Mouse (Mus musculus) heart, adult 9 months (tissue): ENCODE results near the gene Arl5c.

Source experiments
- DNase-seq, 2 experiments: peaks; one replicate each; pipeline ENCODE4 v3.0.0; 2022; ENCODE audit warnings: low spot score in 2 of 2

The Arl5c gene

DNA sequence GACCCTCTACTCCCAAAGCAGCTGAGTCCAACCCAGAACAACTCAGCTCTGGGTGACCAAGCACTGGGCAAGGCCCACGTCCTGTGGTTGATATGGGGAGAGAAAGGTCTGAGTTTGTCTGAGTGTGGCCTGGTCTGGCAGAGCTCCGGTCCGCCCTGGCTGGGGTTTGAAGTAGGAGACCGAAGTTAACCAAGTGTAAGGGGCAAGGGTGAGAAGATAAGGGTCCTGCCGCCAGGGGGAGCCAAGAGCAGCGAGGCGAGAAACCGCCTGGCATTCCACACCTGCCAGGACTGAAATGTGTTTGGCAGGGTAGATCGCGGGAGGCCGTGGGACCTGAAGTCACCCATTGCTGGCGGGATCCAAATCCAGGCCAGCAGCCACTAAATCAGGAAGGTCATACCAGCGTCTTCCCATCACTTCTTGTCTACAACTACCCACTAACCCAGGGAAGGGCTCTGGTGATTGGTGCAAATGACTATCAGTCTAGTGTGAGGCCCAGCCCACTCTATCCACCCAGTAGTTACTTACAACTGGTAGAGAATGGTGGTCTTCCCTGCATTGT is 1.4 kb downstream of the Arl5c start:
- peak; percentile 78 to 84 for DNase-seq

- DNase-seq = peak; percentile 84 to 92
Observed at GRCm38 (mm10) chr11:97988530-97989096, 7.4 kb downstream of the Arl5c start.

- peak; percentile 91 to 97 for DNase-seq
Observed at GRCm38 (mm10) chr11:97987551-97988526, 8.1 kb downstream of the Arl5c start.

- no peak for DNase-seq
Observed at GRCm38 (mm10) chr11:97986738-97987465, 9.1 kb downstream of the Arl5c start.

- peak in 1 of 2 experiments; percentile 60 for DNase-seq
Observed at GRCm38 (mm10) chr11:97985727-97986677, 10.0 kb downstream of the Arl5c start, which contains the start of gene Plxdc1. TSS of gene Plxdc1 (minus strand) at chr11:97986444.

DNA sequence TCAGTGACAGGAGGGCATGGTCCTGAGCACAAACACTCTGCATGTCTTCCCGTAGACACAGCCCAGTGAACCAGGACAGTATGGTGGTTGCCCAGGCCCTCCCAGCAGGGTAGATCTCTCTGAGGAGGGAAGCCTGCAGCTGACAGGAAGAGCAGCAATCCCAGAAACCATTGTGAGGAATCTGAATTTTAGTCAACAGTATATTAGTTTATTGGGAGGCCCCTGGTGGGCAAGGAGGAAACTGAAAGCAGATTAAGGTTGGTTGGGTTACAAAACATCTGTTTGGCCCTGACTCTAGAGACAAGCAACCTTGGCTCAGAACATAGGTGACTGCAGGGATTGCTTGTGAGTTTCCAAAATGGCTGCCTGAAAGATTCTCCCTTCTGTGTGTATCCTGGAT is 12.0 kb downstream of the Arl5c start:
- no peak for DNase-seq

DNA sequence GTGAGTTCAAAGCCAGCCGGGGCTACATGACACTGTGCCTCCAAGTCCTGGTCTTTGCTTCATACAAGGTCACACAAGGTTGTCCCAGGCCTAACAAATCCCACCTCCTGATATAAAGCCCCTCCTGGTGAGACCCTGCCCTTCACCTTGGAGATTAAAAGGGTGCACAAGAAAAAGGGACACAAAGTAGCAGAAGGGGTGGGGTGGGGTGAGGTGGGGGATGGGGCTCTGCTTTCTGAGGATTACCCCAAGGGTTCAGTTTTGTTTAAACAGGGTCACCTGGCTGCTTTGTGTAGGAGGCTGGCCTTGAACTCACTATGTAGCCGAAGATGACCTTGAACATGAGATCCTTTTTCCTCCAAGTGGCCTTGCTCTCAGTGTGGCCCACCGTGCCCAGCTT is 12.5 kb downstream of the Arl5c start:
- DNase-seq = no peak

GRCm38 (mm10) chr11:97982721-97983120 is 13.3 kb downstream of the Arl5c start:
- no peak for DNase-seq

GRCm38 (mm10) chr11:97980531-97980966 is 15.4 kb downstream of the Arl5c start:
- DNase-seq = peak; percentile 79 to 87

- peak in 1 of 2 experiments; percentile 48 for DNase-seq
Observed at GRCm38 (mm10) chr11:97979824-97980495, 16.0 kb downstream of the Arl5c start.

GRCm38 (mm10) chr11:97978392-97978791 is 17.6 kb downstream of the Arl5c start:
- no peak for DNase-seq

DNA sequence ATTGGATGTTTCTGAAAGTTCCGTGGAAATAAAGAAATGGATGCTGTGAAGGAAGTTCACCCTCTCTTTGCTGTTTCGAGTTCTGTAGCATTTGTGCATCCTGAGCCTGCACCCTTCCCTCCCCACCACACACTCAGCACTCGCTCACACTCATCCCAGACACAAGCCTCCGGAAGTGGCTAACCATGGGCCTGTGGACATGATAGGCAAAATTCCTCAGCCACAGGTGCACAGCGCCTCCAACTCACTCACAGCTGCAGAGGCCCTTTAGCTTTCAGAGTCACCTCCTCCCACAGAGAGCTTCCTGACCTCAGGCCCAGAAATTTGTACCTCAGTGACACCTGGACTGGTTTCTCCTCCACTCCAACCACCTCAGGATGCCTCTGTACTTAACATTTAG is 18.2 kb downstream of the Arl5c start:
- no peak for DNase-seq

- no peak for DNase-seq
Observed at GRCm38 (mm10) chr11:97974746-97975145, 21.2 kb downstream of the Arl5c start.

DNA sequence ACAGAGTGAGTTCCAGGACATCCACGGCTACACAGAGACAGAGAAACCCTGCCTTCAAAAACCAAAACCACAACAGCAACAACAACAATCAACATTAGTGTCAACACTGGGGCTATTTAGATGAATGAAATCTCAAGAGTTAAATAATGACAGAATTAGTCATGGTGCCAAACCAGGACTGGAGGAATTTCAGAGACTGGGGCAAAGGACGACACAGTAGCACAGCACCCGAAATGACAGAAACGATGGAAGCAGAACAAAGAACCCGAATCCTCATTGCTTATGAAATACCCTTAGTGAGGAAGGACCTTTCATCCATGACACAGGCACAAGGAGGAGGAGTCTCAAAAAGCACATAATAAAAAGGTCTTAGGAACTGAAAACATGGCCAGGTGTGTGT is 21.8 kb downstream of the Arl5c start:
- DNase-seq = no peak

GRCm38 (mm10) chr11:97972434-97972833 is 23.5 kb downstream of the Arl5c start:
- no peak for DNase-seq

DNA sequence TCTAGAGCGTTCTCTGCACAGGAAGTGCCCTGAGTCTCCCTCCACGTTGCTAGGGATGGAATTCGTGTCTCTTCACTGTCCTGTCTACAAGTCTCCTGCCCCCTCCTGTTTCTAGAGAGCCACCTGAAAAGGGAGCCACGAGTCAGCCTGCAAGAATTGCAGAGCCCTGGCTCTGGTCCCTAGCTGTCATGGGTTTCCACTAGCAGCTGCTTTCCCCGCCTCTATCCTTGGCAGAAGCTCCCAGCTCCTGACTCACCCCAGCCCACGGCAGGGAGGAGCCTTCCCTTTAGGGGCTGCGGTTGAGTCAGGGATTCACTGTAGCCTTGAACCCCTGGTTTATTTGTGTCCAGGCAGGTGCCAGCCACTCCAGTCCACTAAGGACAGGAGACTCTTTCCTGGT is 24.7 kb downstream of the Arl5c start:
- DNase-seq = peak; percentile 80 to 88

GRCm38 (mm10) chr11:97970771-97971170 is 25.2 kb downstream of the Arl5c start:
- DNase-seq = no peak

- DNase-seq = no peak
Observed at GRCm38 (mm10) chr11:97968385-97968784, 27.6 kb downstream of the Arl5c start.

- peak; percentile 45 to 55 for DNase-seq
Observed at GRCm38 (mm10) chr11:97967114-97967513, 28.9 kb downstream of the Arl5c start.

DNA sequence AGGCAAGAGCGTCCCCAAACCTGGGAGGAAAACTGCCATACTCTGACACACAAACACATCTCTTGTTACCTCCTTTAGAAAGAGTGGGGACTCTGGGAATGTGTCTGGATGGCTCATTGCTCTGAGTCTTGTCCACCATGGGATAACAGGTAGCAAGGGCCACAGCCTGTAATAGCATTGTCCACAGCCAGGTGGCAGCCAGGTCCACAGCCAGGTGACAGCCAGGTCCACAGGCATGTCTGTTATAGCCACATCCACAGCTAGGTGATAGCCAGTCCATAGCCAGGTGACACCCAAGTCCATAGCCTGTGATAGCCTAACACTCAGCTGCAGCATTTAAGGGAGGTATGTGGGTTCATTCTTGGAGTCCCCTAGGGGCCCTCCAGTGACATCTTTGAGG is 35.1 kb downstream of the Arl5c start:
- DNase-seq = no peak
